Mouse (Mus musculus) testis, adult 2 months (tissue): Measurements from ENCODE around the gene Siva1. TPM values are rescaled to one million over a fixed set of nuclear protein-coding genes. Genes with fewer than 3 reads are reported as not detected.

Experiments
- H3K27ac ChIP-seq: fragments of 200-500 bp; 2 replicates; pipeline ENCODE4 v1.5.1; 2012; ENCODE audit warnings: low read depth, low read length; ENCODE audit not compliant: control insufficient read depth, insufficient read depth
- H3K27me3 ChIP-seq: fragments of 200-500 bp; 2 replicates; pipeline ENCODE4 v1.6.1; 2012; ENCODE audit warnings: mild to moderate bottlenecking, low read length, moderate library complexity; ENCODE audit not compliant: control insufficient read depth, insufficient read depth
- H3K36me3 ChIP-seq: fragments of 200-500 bp; 2 replicates; pipeline ENCODE4 v1.6.1; 2012; ENCODE audit warnings: mild to moderate bottlenecking, low read length; ENCODE audit not compliant: control insufficient read depth, insufficient read depth
- H3K4me1 ChIP-seq: fragments of 200-500 bp; 2 replicates; pipeline ENCODE4 v1.6.1; 2012; ENCODE audit warnings: low read length; ENCODE audit not compliant: control insufficient read depth, insufficient read depth
- H3K4me3 ChIP-seq: fragments of 200-500 bp; 2 replicates; pipeline ENCODE4 v1.5.1; 2012; ENCODE audit warnings: low read depth, mild to moderate bottlenecking, low read length, moderate library complexity, mixed read lengths; ENCODE audit not compliant: control insufficient read depth
- CTCF ChIP-seq: fragments of 200-500 bp; IDR thresholded peaks from 2 replicates; pipeline ENCODE4 v1.5.1; 2012; ENCODE audit warnings: low read depth, mild to moderate bottlenecking, inconsistent platforms, low read length, moderate library complexity; ENCODE audit not compliant: control insufficient read depth, insufficient read depth, insufficient replicate concordance
- POLR2A ChIP-seq: fragments of 200-500 bp; IDR thresholded peaks from 2 replicates; pipeline ENCODE4 v1.6.1; 2012; ENCODE audit warnings: low read depth, mild to moderate bottlenecking, inconsistent platforms, low read length, moderate library complexity; ENCODE audit not compliant: control insufficient read depth
- polyA plus RNA-seq: library from polyadenylated mRNA; depleted of rRNA; stranded (reverse); fragments of >200 nt; gene quantifications from 2 replicates; pipeline ENCODE4 v1.2.3, GENCODE M21; 2012

The Siva1 gene
- polyA plus RNA-seq, 1 experiment, result 41.7 TPM

GRCm38 (mm10) chr12:112617184-112617583, 27.3 kb upstream of the Siva1 start:
- no peak for TF ChIP-seq CTCF
- no peak for TF ChIP-seq POLR2A
- H3K27me3 ChIP-seq, result 0 out of 2 replicates have a peak, but pooled peaks cover 2% of the 10 kb centered on the region
- H3K4me1 ChIP-seq, result peaks cover 6% of the 10 kb centered on the region
- no peak overlapping the region for H3K27ac ChIP-seq
- no peak overlapping the region for H3K4me3 ChIP-seq
- H3K36me3 ChIP-seq, result no peaks in the 10 kb centered on the region

GRCm38 (mm10) chr12:112617898-112618380, 26.5 kb upstream of the Siva1 start:
- H3K4me3 ChIP-seq, result no peak overlapping the region
- H3K4me1 ChIP-seq, result peaks cover 6% of the 10 kb centered on the region
- H3K27me3 ChIP-seq, result 0 out of 2 replicates have a peak, but pooled peaks cover 2% of the 10 kb centered on the region
- no peak overlapping the region for H3K27ac ChIP-seq
- H3K36me3 ChIP-seq, result no peaks in the 10 kb centered on the region
- TF ChIP-seq POLR2A, result no peak
- TF ChIP-seq CTCF, result peak; percentile 46; the same call in 1 of the 2 replicates

- no peak overlapping the region for H3K4me3 ChIP-seq
- H3K27me3 ChIP-seq, result 0 out of 2 replicates have a peak, but pooled peaks cover 2% of the 10 kb centered on the region
- no peak for TF ChIP-seq POLR2A
- no peak for TF ChIP-seq CTCF
- peaks cover 6% of the 10 kb centered on the region for H3K4me1 ChIP-seq
- H3K36me3 ChIP-seq, result no peaks in the 10 kb centered on the region
- H3K27ac ChIP-seq, result no peak overlapping the region
Observed at GRCm38 (mm10) chr12:112618981-112619685, 25.3 kb upstream of the Siva1 start.

GRCm38 (mm10) chr12:112619686-112620353, 24.7 kb upstream of the Siva1 start, which contains the start of gene Adssl1:
Gene Adssl1 (plus strand): TSS chr12:112620045.
- H3K27ac ChIP-seq, result no peak within 1 kb of the TSS

GRCm38 (mm10) chr12:112620354-112621061, 24.0 kb upstream of the Siva1 start:
- Histone ChIP-seq H3K27ac (no peak overlapping the region), H3K4me3 (no peak overlapping the region; the same call in 1 of the 2 replicates), H3K36me3 (no peaks in the 10 kb centered on the region), H3K27me3 (0 out of 2 replicates have a peak, but pooled peaks cover 2% of the 10 kb centered on the region), H3K4me1 (peaks cover 6% of the 10 kb centered on the region)
- no peak for TF ChIP-seq CTCF
- no peak for TF ChIP-seq POLR2A

More at GRCm38 (mm10) chr12:112619686-112620353, 24.7 kb upstream of the Siva1 start, which contains the start of gene Adssl1:
- TF ChIP-seq CTCF (no peak), POLR2A (no peak)
- Histone ChIP-seq H3K4me1 (peaks cover 6% of the 10 kb centered on the region), H3K4me3 (peak within 1 kb of the TSS; percentile 30), H3K27me3 (0 out of 2 replicates have a peak, but pooled peaks cover 2% of the 10 kb centered on the region), H3K36me3 (no peaks in the 10 kb centered on the region)

DNA sequence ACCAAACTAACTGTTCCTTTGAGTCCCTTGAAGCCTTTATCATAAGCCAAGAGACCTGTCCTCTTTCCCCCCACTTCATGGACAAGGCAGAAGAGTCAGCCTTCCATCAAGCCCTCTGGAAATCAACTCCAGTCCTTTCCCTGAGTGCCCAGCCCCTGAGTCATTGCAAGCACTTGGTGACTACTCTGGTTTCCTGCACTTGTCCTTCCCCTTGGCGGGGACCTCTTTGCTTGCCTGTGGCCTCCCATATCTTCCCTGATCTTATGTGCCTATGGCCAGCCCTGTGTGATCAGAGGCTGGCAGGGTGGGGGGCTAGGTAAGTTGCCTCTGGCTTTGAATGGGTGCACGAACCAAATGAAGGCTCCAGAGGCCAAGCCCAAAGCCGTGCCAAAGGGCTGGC, 22.6 kb upstream of the Siva1 start:
- TF ChIP-seq CTCF (no peak), POLR2A (no peak)
- Histone ChIP-seq H3K4me1 (peaks cover 6% of the 10 kb centered on the region), H3K4me3 (no peak overlapping the region), H3K27me3 (0 out of 2 replicates have a peak, but pooled peaks cover 2% of the 10 kb centered on the region), H3K36me3 (no peaks in the 10 kb centered on the region), H3K27ac (no peak overlapping the region)

DNA sequence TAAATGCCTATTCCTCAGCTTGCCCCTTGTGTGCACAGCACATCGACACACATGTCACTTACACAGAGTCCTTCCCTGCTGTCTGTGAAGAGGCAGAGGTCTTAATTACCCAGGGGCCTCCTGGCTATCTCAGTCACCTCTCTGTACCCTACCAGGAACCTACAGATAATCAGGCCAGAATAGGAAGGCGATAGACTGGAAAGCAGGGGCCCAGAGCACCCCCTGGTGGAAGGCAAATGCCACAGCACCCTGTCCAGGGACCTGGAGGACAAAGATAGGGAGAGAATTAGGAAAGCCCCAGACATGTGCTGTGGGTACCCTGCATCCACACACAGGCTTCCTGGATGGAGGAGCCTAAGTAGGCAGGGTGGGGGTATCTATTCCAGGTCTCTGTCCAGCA, 20.7 kb upstream of the Siva1 start:
- H3K27ac ChIP-seq, result no peak overlapping the region
- 0 out of 2 replicates have a peak, but pooled peaks cover 2% of the 10 kb centered on the region for H3K27me3 ChIP-seq
- H3K36me3 ChIP-seq, result no peaks in the 10 kb centered on the region
- H3K4me1 ChIP-seq, result peaks cover 9% of the 10 kb centered on the region
- no peak overlapping the region for H3K4me3 ChIP-seq
- TF ChIP-seq CTCF, result peak; percentile 86
- no peak for TF ChIP-seq POLR2A
